Mouse (Mus musculus): ENCODE measurements around the gene Galnt7. TPM values are rescaled to one million over a fixed set of nuclear protein-coding genes. Genes with fewer than 3 reads are reported as not detected.

Gene Galnt7
- total RNA-seq, 2 experiments from 2014 or later: 8.1 to 8.3 TPM

DNA sequence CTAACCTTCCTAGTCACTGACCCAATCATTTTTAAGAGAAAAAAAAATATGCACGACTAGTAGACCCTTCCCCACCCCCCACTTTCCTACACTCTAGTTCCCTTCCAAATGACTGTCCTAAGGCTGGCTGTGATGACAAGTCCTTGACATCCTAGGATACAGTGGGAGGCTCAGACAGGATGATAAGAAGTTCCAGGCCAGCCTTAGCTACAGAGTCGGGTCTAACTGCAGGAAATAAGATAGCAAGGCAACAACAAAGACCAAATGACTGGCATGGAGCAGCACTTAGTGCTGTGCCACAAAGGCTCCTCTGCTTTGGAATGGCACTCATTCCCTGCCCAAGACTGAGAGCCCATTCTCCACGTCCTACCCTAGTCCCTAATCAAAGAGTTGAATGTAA is 16.6 kb downstream of the Galnt7 start:
- no peak for DNase-seq (ENCODE audit: low spot score in 2 of 2)
- intact Hi-C loops (cut with DNase I): no loop called here

DNA sequence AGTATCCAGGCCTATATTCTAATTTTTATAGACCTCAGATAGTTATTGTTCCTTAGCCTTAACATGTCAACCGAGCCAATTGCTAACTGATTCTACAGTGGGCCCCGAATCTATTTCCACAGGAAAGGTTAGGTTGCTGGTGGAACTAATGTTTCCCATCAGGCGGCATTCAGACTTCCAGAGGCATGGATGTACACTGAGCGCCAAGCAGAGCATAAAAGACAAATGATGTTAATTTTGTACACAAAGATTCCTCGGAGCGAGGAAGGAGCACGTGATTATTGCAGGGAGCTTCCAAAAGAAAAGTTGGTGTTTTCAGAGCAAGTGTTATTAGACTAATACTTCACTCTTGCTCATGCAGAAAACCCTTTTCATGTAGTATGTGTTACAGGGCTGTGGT is 21.1 kb downstream of the Galnt7 start:
- DNase-seq (ENCODE audit: low spot score in 2 of 2): no peak
- intact Hi-C loops (cut with DNase I): no loop called here

DNA sequence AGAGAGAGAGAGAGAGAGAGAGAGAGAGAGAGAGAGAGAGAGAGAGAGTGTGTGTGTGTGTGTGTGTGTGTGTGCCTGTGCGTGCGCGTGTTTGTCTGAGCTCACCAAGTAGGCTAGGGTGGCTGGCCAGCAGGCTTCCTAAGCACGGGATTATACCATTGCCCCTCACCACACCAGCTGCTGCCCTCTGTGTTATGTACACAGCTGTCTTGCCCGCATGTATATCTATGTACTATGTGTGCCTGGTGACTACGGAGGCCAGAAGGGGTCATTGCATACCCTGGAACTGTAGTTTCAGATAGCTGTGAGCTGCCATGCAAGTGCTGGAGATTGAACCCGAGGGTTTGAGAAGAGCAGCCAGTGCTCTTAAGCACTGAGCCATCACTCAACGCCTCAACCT is 22.7 kb downstream of the Galnt7 start:
- intact Hi-C loops (cut with DNase I): no loop called here
- no peak for DNase-seq (ENCODE audit: low spot score in 2 of 2)

DNA sequence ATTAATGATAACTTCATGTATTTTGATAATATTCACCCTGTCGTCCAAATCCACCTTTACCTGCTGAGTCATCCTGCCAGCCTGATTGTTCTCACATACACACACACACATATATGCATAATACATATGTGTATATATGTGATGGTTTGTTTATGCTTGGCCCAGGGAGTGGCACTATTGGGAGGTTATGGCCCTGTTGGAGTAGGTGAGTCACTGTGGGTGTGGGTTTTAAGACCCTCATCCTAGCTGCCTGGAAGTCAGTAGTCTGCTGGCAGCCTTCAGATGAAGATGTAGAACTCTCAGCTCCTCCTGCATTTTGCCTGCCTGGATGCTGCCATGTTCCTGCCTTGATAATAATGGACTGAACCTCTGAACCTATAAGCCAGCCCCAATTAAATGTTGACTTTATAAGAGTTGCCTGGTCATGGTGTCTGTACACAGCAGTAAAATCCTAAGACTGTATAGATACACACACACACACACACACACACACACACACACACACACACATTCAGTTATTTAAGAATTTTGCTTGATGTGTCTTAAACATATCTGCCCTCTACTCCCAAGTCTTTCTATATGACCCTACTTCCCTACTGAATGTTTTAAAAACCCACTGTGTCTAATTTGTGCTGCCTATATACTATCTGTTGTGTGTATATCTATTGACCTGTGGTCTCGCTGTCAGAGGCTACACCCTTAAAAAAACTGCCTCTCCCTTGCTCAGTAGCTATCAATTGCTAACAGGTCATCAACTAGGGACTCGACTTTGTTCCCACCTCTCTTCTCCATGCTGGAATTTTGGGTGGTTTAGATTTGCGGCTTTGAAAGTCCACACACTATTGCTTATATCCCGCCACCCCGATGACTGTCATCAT is 23.8 kb downstream of the Galnt7 start:
- DNase-seq (ENCODE audit: low spot score in 2 of 2): no peak
- intact Hi-C loops (cut with DNase I): no loop called here

DNA sequence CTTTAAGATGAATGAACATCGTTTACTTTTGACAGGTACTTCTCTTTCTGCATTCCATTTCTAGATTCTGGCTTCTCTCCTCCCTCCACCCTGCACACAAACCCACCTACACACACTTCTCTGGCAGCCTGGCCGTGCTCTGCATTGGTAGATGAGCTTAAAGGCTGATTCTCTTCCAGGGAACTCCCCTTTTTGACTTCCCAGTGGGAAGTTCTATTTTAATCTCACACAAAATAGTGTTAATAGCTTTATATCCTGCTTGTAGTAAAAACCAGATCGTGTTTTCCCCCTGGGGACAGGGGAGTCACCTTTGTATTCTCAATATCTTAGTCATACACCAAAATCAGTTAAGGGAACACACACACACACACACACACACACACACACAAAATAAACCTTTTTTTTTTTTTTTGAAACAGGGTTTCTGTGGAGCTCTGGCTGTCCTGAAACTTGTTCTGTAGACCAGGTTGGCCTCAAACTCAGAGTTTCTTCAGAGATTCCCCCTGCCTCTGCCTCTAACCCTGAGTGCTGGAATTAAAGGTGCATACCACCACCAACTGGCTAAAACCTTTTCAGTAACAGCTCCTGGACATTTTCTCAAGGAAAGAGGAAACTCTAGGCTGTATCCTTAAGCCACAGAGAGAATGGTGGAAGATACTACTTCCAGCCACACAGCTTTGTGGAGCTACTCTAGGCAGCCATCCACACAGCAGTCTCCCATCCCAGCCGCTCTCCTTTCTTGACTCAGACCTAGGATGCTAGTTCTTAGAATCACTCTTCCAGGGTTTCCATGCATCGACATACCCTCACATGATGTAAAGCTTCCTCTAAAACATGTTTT is 24.7 kb downstream of the Galnt7 start:
- intact Hi-C loops (cut with DNase I): no loop called here
- DNase-seq (ENCODE audit: low spot score in 2 of 2): peak; percentile 39 to 64

DNA sequence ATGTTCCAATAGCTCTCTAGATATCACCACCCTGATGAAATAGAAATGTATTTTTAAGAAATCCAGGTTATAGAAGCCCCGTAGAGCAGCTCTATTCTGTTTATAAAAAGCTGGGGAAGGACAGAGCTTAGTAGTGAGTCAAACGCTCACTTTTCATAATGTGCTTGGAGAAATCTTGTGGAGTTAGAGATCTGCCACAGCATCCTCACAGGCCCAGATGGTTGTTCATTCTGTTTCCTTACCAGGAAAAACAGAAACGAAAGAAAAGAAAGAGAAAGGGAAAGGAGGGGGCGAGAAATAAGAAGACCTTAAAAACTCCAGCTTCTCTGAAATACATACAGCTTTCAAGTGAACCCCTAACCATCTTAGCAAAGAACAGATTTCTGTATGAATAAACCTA is 28.9 kb downstream of the Galnt7 start:
- DNase-seq (ENCODE audit: low spot score in 2 of 2): no peak
- intact Hi-C loops (cut with DNase I): no loop called here

DNA sequence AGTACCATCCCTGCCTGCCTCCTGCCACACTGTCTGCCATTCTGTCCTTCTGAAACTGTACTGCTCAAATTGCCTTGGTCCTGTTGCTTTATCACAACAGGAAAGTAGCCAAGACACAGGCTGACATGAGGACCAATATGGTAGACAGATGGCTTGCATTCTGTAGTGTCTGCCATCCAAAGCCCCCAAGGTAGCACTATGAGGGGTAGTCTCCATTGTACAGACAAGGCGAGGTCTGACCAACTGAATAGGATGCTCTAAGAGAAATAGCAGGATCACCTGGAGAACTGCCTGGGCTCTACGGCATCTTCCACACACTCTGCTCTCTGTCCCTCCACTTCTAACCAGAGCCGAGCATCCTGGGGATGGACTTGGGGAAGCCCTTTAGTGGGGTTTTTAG is 29.8 kb downstream of the Galnt7 start:
- intact Hi-C loops (cut with DNase I): no loop called here
- DNase-seq (ENCODE audit: low spot score in 2 of 2): no peak

DNA sequence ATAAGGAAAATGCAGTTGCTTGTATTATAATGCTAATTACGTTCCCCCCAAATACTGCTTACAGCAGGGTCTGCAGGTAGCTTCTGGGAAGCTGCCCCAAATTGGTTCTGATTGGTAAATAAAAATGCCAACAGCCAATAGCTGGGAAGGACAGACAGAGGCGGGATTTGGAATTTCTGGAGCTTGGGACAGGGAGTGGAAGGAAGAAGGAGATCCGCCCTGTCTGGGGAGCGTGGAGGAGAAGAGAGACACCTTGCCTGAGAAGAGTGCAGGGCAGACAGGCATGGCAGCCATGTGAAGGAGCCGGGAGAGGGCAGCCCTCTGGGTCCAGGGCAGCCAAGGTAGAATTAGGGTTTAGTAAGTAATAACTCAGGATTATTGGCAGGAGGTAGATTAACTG is 35.9 kb downstream of the Galnt7 start:
- intact Hi-C loops (cut with DNase I): no loop called here
- no peak for DNase-seq (ENCODE audit: low spot score in 2 of 2)

DNA sequence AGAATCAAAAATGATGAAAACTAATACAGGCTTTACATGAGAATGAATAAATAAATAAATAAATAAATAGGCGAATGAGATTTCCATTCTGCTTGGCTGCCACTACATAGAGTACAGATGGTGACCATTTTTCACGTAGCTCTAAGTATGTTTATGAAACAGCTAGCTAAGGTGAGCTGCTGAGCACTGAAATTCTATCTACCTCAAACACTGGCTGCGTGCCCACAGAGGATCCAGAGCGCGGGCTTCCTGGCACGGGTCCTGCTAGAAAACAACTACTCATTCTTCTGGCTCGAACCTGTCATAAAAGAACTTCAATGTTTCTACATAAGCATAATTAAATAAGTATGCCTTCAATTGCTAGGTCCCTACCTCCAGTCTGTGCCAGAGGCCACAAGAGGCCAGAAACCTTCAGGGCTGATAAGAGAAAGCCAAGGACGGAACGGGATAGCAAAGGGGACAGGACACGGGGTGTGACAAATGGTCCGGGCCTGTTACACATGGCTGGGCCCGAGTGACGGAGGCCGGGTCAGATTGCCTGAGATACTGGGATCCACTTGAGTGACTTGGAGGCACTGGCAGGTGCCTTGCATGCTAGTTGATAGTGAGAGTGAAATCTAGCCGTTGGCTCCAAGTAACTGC is 37.7 kb downstream of the Galnt7 start:
- no peak for DNase-seq (ENCODE audit: low spot score in 2 of 2)
- intact Hi-C loops (cut with DNase I): no loop called here

DNA sequence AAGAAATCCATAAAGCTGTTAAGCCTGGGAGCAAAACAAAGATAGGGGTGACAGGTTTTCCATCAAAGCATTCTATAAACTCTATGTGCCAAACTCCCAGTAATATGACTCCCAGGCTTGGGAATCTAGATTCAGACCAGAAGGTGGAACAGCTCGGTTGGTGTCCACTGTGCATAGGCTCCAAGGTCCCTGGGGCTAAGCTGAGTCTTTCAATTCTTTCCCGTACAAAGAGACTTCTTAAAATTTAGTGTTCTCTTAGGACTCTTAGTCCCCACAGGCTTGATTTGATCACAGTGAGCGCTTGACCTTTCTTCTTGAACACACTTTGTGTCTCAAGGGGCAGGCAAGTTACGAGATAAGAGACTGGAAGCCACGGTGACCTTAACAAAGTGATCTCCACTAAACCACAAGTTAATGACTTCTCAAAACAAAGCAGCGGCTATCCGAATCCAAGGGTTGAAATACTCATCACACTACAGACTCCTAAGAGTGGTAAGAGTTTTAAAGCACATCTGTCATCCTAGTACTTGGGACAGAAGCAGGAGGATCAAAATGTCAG is 41.3 kb downstream of the Galnt7 start:
- intact Hi-C loops (cut with DNase I): no loop called here
- DNase-seq (ENCODE audit: low spot score in 2 of 2): no peak

DNA sequence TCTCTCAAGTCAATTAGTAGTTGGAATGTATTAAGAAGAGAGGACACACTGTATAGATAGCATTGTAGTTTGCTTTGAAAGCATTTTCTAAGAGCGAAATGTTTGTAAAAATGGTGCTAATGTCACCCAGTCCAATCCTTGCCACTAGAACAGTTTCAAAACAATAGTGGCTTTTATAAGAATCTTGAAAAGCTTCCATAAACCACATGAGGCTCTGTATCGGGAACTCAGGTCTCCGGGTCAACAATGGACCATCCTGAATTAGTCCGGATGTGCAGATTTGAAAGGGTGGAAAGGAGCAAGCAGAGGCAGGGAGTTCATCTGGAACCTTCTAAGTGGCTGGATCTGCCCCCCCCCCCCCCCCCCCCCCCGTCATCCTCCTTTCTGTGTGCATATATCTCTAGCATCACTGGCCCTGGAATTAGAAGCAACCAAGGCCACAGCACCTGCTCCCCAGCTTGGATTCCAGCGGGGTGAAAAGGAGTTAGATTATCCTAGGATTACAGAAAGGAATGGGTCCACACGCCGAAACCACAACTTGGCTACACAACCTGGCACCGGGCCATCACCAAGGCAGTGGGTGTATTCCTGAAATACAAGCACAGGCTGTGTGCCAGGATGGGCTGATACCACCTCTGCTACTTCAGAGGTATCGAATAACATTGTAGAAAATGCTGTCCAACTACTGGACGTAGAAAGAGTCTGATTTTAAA is 42.0 kb downstream of the Galnt7 start:
- intact Hi-C loops (cut with DNase I): no loop called here
- peak; percentile 69 to 78 for DNase-seq (ENCODE audit: low spot score in 2 of 2)

DNA sequence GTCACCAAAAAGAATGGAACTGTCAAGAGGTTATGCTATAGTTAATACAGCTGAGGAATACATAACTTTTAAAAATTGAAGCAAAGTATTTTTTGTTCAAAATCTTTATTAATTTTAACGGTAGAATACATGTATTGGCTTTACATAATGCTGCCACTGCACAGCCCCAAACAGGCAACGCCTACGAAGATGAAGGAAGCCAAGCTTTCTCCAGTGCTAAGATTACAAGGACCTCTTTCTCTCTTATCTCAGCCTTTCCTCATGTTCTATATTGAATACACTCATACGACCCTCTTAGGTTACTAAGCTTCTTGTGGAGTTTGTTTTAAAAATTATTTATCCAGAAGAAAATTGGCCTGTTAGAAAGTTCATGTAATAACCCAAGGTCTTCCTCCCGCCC is 50.3 kb downstream of the Galnt7 start:
- intact Hi-C loops (cut with DNase I): no loop called here
- no peak for DNase-seq (ENCODE audit: low spot score in 2 of 2)

DNA sequence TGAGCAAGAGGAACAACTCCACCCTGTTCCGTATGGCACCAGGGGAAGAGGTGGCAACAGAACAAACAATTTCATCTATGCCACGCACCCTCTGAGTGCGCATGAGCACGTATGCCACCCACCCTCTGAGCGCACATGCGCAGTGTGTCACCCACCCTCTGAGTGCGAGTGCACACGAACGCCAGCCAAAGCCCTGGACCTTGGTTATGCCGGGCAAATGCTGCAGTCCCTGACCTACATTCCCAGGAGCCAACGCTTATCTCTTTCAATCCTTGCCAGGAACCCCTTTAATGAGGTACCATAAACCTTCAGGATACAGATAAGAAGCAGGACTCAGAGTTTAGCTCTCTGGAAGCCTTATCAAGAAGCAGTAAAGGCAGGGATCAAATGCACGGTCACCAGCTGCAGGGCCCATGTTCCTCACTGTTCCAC is 50.8 kb downstream of the Galnt7 start:
- DNase-seq (ENCODE audit: low spot score in 2 of 2): no peak
- intact Hi-C loops (cut with DNase I): no loop called here

DNA sequence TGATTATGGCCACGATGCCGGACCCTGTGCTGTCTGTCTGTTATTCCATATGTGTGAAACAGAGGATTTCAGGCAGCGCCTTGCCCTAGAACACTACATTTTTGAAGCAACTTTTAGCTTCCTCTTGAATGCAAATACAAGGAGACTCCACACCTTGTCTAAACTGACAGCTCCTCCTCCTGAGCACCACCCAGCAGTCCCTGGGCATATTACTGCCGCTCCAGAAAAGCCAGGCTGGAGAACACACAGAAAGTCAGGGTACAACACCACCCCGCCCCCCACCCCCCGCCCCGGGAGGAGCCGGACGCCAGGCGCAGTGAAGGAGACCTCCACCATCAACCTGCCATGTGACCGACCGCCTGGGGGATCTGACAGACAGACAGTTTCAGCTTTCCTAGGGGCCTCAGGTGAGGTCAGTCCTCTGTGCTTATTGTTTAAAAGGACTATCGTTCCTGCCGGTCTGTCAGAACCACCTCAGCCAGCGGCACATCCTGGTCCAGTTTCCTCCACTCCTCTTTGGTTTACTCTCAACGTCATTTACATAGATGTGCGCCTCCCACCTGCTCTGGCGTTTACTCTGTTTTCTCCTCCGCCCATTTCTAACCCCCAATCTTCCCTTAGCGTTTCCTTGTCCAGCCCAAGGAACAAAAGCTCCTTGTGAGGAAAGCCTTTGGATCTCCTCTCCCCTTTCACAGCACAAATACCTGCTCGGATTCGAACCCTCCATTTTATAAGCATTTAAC is 52.8 kb downstream of the Galnt7 start:
- intact Hi-C loops (cut with DNase I): no loop called here
- DNase-seq (ENCODE audit: low spot score in 2 of 2): no peak

DNA sequence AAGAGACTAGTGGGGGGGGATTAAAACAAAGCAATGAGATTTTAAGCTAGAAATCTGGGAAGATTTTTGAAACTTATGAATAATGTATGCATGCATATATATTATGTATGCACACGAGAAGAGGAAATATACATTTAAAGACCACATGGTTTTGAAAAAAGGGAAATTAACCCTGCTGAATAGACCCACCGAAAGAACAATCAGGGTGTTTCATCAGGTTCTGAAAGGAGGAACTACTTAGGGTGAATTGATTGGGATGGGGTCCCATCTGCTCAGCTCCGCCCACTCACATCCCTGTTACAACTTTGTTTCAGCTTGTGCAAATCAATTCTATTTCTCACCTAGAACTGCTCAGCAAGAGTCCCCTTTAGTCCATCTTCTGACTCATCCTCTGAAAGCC is 57.0 kb downstream of the Galnt7 start:
- intact Hi-C loops (cut with DNase I): no loop called here
- DNase-seq (ENCODE audit: low spot score in 2 of 2): peak in 1 of 2 experiments; percentile 28

DNA sequence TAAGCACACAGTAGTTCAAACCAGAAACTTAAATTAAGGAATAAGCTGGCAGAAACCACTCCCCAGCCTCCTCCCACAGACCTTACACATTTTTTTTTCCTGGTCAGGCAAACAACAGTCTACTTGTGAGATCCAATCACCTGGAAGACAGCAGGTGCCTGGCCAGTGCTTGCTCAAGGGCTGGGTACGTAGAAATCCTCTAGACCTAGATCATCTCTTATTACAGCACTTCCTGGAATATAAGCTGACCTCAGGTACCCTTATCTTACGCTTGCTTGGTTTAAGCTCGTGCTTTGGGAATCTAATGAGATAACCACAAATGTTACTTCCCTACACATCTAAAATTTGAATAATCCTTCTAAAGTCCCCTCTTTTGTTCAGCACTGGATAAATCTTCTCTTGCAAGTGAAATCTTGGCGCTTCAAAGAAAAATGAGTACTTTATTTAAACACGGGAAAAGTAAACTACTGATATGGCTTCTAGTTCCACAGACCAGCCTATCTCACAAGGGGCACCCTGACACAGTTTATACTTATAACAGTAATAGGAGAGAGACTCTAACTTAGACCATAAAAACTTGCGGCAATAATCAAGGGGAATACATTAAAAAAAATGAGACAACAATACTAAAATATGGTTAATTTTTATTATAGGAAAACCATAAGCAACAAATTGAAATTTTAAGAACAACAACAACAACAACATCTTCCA is 58.5 kb downstream of the Galnt7 start:
- intact Hi-C loops (cut with DNase I): no loop called here
- no peak for DNase-seq (ENCODE audit: low spot score in 2 of 2)

DNA sequence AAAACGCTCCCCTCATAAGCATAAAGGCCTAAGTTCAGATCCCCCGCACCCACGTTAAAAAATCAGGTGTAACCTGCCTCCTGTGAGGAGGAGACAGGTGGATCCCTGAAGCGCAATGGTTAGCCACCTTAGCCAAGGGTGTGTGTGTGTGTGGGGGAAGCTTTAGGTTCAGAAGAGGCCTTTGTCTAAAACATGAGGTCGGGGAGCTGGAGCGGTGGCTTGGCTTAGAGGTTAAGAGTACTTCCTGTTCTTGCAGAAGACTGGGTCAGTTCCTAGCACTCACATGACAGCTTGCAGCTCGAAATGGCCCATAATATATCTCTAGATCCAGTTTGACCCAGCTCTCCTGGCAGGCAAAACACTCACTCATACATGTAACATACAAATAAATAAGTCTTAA is 60.2 kb downstream of the Galnt7 start:
- DNase-seq (ENCODE audit: low spot score in 2 of 2): no peak
- intact Hi-C loops (cut with DNase I): no loop called here

DNA sequence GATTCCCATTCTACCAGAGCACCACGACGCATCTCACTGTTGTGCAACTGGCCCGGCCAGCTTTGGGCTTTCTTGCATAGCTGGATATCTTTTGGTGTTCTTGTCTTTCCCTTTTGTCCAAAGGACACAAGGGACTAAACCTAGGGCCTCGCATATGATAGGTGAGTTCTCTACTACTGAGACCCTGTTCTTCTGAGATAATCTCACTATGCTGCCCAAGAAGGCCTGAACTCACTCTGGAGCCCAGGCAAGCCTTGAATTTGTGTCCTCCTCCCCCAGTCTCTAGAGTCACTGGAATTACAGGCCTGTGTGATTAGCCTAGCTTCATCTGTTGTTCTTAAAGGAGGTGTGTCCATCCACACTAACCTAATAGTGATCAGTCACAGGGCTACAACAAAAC is 61.2 kb downstream of the Galnt7 start:
- intact Hi-C loops (cut with DNase I): no loop called here

More for the DNA sequence above, 61.2 kb downstream of the Galnt7 start:
- no peak for DNase-seq (ENCODE audit: low spot score in 2 of 2)
